Mouse (Mus musculus): ENCODE data around the gene Vmn2r9.
"Not testable (repeated sequence)": the region's sequence is repeated elsewhere in the genome, so short reads cannot be mapped to it uniquely, and the experiment has no call there.

Gene Vmn2r9

GRCm38 (mm10) chr5:108852501-108852900, at the start of gene Vmn2r9:
TSS of gene Vmn2r9 (minus strand) at chr5:108852601.
- not testable (repeated sequence) for DNase-seq

- DNase-seq = not testable (repeated sequence)
Observed at GRCm38 (mm10) chr5:108866746-108867145, 14.3 kb upstream of the Vmn2r9 start.

DNA sequence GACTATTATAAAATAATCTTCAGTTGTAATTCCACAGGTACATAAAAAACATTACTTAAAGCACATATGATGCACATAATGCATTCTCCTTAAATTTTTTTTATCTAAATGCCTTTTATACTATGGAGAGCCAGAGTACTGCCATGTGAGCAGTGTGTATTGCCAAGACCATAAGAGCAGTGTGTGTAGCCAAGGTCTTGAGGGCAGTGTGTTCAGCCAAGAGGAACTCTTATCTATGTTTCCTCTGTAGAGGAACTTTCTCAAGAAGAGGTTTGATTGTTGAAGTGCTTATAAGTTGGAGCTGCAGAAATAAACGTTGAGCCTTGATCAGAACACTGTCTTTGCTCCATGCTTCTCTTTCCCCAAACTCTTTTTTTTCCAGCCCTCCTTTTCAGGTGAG, 2.9 kb downstream of the Vmn2r9 start:
- no peak for DNase-seq

GRCm38 (mm10) chr5:108836156-108836555, 16.2 kb downstream of the Vmn2r9 start:
- no peak for DNase-seq

DNA sequence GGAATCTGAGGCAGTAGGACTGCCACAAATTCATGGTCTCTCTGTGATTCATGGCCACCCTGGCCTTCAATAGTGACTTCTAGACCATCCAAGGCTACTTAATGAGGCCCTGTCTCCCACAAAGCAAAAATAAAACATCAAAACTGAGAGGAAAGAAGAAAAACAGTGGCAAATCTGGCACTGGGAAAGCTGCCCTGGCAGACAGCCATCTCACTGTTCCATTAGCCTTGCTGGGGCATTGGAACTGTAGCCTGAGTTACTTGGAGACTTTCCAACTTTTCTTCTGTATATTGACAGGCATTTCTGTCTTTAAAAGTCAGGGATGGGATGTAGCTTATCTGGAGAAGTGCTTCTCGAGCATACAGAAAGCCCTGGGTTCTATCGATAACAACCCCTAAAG, 29.1 kb downstream of the Vmn2r9 start:
- no peak for DNase-seq

DNA sequence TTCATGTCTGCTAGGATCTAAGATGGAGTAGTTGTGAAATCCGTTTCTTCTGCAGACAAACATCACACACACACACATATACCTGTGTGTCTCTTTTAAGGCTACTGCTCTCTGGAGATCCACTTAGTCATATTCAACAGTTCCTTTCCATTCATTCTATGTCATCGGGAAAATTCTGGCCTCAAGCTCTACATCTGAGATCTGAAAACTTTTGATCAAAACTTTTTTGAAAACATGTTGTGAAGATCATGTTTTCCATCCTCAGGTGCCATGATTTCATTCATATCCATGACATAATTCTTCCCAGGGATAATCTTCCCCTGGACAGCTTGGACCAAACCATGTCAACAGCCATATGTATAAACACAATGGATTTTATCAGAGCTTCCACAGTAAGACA, 43.7 kb downstream of the Vmn2r9 start, which contains the start of gene Vmn2r8:
TSS of gene Vmn2r8 (minus strand) at position 101 of the 400 bp plus-strand sequence.
- DNase-seq = not testable (repeated sequence)

DNA sequence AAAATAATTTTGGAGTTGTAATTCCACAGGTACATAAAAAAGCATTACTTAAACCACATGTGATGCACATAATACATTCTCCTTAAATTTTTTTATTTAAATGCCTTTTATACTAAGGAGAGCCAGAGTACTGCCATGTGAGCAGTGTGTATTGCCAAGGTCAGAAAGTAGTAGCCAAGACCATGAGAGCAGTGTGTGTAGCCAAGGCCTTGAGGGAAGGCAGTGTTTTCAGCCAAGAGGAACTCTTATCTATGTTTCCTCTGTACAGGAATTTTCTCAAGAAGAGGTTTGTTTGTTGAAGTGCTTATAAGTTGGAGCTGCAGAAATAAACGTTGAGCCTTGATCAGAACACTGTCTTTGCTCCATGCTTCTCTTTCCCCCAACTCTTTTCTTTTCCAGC, 48.8 kb downstream of the Vmn2r9 start:
- no peak for DNase-seq

DNA sequence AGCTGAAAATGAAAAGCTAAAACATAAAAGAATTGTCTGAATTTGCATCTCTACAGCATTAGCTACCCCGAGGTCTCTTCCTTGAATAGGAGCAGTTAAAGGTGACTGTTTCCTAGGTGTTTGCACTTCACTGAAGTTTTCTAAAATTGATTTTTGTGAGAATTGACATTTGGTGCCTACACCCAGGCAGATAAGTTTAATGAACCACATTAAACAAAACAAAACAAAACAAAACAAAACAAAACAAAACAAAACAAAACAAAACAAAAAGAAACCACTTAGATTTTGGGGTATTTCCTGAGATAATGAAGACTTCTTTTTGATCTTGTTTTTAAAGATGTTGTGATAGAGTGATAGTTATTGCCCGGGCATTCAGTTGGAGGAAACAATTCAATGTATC, 57.1 kb downstream of the Vmn2r9 start, which contains the start of gene Tmed11:
TSS of gene Tmed11 (minus strand) at position 101 of the 400 bp plus-strand sequence.
- DNase-seq = not testable (repeated sequence)

- not testable (repeated sequence) for DNase-seq
Observed at GRCm38 (mm10) chr5:108790385-108790784, 62.0 kb downstream of the Vmn2r9 start.
